Mouse (Mus musculus): ENCODE data around the gene Obsl1.
A peak's percentile ranks its signal among the peaks of the same experiment; 100 is the strongest.

Gene Obsl1

GRCm38 (mm10) chr1:75438782-75439181 lies 67.5 kb downstream of the Obsl1 start:
- no peak for DNase-seq (ENCODE audit: extremely low spot score, low read depth, low spot score)

GRCm38 (mm10) chr1:75435475-75436328 lies 70.5 kb downstream of the Obsl1 start, which contains the start of gene Gmppa:
Gene Gmppa (plus strand): TSS chr1:75435930.
- peak; percentile 82 for DNase-seq (ENCODE audit: extremely low spot score, low read depth, low spot score)

Measured in hindlimb bud, embryonic 11.5 days (tissue).